Comparison of ENCODE assay signal across 8 mouse cellular contexts in genomic region chr5:24364508-24364907, GRCm38 (mm10). TPM values are rescaled to one million over a fixed set of nuclear protein-coding genes. Genes with fewer than 3 reads are reported as not detected.
DNase-seq lines count a peak whose midpoint lies in the region; ATAC-seq lines count a peak whose summit lies in the region.

Gene Nos3, plus strand, starts transcription at chr5:24364810.

- H3K9ac ChIP-seq in embryonic facial prominence, embryonic 11.5 days (replicated peaks; ENCODE audit: low read length) = no peak within 1 kb of the TSS; the same call in 1 of the 2 replicates
- no peak within 1 kb of the TSS for H3K9ac ChIP-seq in limb, embryonic 13.5 days

- H3K27me3 ChIP-seq in embryonic facial prominence, embryonic 11.5 days (ENCODE audit: control insufficient read depth, insufficient read depth, low read length) = no peaks in the 10 kb centered on the region
- H3K27me3 ChIP-seq in limb, embryonic 13.5 days = no peaks in the 10 kb centered on the region

- no peaks in the 10 kb centered on the region for H3K9me3 ChIP-seq in embryonic facial prominence, embryonic 11.5 days (replicated peaks; ENCODE audit: control insufficient read depth, low read length)
- H3K9me3 ChIP-seq in limb, embryonic 13.5 days = no peaks in the 10 kb centered on the region

- no peak for ATAC-seq in embryonic facial prominence, embryonic 11.5 days (replicated peaks; ENCODE audit: insufficient number of reproducible peaks, low FRiP score, low TSS enrichment, low read depth)
- no peak for ATAC-seq in limb, embryonic 13.5 days (ENCODE audit: low FRiP score, low read depth)

- DNase-seq in adrenal gland, postnatal 10 days = peak; percentile 55
- no peak for DNase-seq in embryonic facial prominence, embryonic 11.5 days (ENCODE audit: low spot score)
- peak; percentile 68 to 73 for DNase-seq in heart, postnatal 36 days
- DNase-seq in testis, postnatal 10 days (ENCODE audit: low spot score) = peak; percentile 43
- no peak for DNase-seq in spleen, postnatal 10 days (ENCODE audit: low spot score in 2 of 2)
- no peak for DNase-seq in cerebellum, postnatal 14 days
- DNase-seq in urinary bladder, adult 2 months (ENCODE audit: low spot score) = no peak

- H3K36me3 ChIP-seq in embryonic facial prominence, embryonic 11.5 days (replicated peaks; ENCODE audit: control insufficient read depth, insufficient read depth, low read depth, low read length) = no peaks in the 10 kb centered on the region
- no peaks in the 10 kb centered on the region for H3K36me3 ChIP-seq in limb, embryonic 13.5 days

- no peak within 1 kb of the TSS; the same call in 1 of the 2 replicates for H3K4me2 ChIP-seq in embryonic facial prominence, embryonic 11.5 days (ENCODE audit: low read depth, low read length)
- H3K4me2 ChIP-seq in limb, embryonic 13.5 days (replicated peaks) = peak within 1 kb of the TSS; percentile 32

- no peaks in the 10 kb centered on the region for H3K4me1 ChIP-seq in embryonic facial prominence, embryonic 11.5 days (ENCODE audit: control insufficient read depth, insufficient read depth, low read length)
- H3K4me1 ChIP-seq in limb, embryonic 13.5 days = 0 out of 2 replicates have a peak, but pooled peaks cover 5% of the 10 kb centered on the region

- H3K27ac ChIP-seq in embryonic facial prominence, embryonic 11.5 days (replicated peaks; ENCODE audit: low read depth, low read length) = no peak within 1 kb of the TSS
- no peak within 1 kb of the TSS for H3K27ac ChIP-seq in limb, embryonic 13.5 days

- intact Hi-C loops in heart, postnatal 36 days (cut with DNase I) = loop anchor here (10.0 kb wide), 1 partner anchor 200 kb away; the partner anchor contains the start of gene Nupl2

- 0 out of 2 replicates have a peak within 1 kb of the TSS, but pooled peaks have one; percentile 6 for H3K4me3 ChIP-seq in embryonic facial prominence, embryonic 11.5 days (ENCODE audit: low read depth, low read length)
- H3K4me3 ChIP-seq in limb, embryonic 13.5 days = 0 out of 2 replicates have a peak within 1 kb of the TSS, but pooled peaks have one; percentile 3

- WGBS in embryonic facial prominence, embryonic 11.5 days = 42% methylated on average over 12 of the region's 12 CpGs
- 62% methylated on average over 12 of the region's 12 CpGs for WGBS in limb, embryonic 13.5 days

RNA-seq across cellular contexts. Expression of gene Nos3, which starts in this region (rescaled TPM):
- 10 to 100 TPM; 16.3 to 16.6 TPM for total RNA-seq in adrenal gland, postnatal 10 days (2021)
- 3.2 and 4.2 TPM in 2 replicates for polyA plus RNA-seq in embryonic facial prominence, embryonic 11.5 days (2014; fragmentation: Nextera tagmentation; extraction: Ambion mirVana)
- 10 to 100 TPM; 23.7 to 26.2 TPM for total RNA-seq in heart, postnatal 36 days (2021)
- 6.0 and 6.6 TPM in 2 replicates for polyA plus RNA-seq in limb, embryonic 13.5 days (2015; fragmentation: Nextera tagmentation; extraction: Ambion mirVana)
- 7.3 and 8.3 TPM in 2 replicates for polyA plus RNA-seq in urinary bladder, adult 2 months (2012; rRNA removed)

Comparison
In these comparisons a context has a peak if more than half of its experiments do, and no peak if none do; other contexts are left out.
1. DNase-seq: peak in adrenal gland, postnatal 10 days (single experiment), heart, postnatal 36 days (2 of 2) and testis, postnatal 10 days (single experiment); none in embryonic facial prominence, embryonic 11.5 days (single experiment), spleen, postnatal 10 days (0 of 2), cerebellum, postnatal 14 days (0 of 2) and urinary bladder, adult 2 months (single experiment).